Mouse (Mus musculus): ENCODE measurements around the gene Timp3.

DNA sequence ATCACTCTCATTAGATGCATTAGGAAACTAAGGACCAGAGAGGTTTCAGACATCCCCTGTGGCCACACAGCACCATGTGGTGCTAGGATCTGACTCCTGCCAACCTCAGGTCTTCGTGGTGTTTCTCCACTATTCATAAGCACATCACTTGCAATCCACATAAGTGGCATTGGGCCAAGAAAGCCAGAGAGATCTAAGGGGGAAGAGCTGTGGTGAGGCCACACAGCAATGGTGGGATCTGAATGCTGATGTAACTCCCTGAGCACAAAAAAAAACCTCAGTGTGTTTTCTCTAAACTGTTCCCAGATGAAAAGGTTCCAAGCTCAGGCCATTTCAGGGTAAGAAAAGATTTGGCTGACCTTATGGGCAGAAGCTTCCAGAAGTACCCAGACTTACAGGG, 36.3 kb downstream of the Timp3 start:
- TF ChIP-seq CTCF (IDR thresholded peaks at IDR 0.05), result no peak
- no peak for TF ChIP-seq EP300 (IDR thresholded peaks at IDR 0.05)
